Mouse (Mus musculus): Measurements from ENCODE around the gene Peak1. TPM values are rescaled to one million over a fixed set of nuclear protein-coding genes. Genes with fewer than 3 reads are reported as not detected.

Gene Peak1
- polyA plus RNA-seq, 1 experiment from 2014 or later = 14.3 TPM

GRCm38 (mm10) chr9:56158077-56158476, 259.8 kb downstream of the Peak1 start:
- Histone ChIP-seq H3K9ac (no peak overlapping the region), H3K4me1 (replicated peaks) (peaks cover 56% of the 10 kb centered on the region), H3K36me3 (no peaks in the 10 kb centered on the region), H3K4me3 (no peak overlapping the region), H3K27ac (no peak overlapping the region), H3K9me3 (replicated peaks) (no peaks in the 10 kb centered on the region), H3K27me3 (no peaks in the 10 kb centered on the region), H3K4me2 (no peak overlapping the region)
- WGBS = 50% methylated on average over 2 of the region's 2 CpGs
- no peak for ATAC-seq (replicated peaks; ENCODE audit: insufficient number of reproducible peaks, insufficient read depth, low FRiP score, low read depth)

GRCm38 (mm10) chr9:56154572-56154971, 263.3 kb downstream of the Peak1 start:
- H3K9ac ChIP-seq = no peak overlapping the region
- no peak overlapping the region for H3K4me2 ChIP-seq
- no peaks in the 10 kb centered on the region for H3K36me3 ChIP-seq
- no peaks in the 10 kb centered on the region for H3K9me3 ChIP-seq (replicated peaks)
- no peak for ATAC-seq (replicated peaks; ENCODE audit: insufficient number of reproducible peaks, insufficient read depth, low FRiP score, low read depth)
- H3K27me3 ChIP-seq = no peaks in the 10 kb centered on the region
- H3K27ac ChIP-seq = no peak overlapping the region; the same call in 1 of the 2 replicates
- no peak overlapping the region for H3K4me3 ChIP-seq
- WGBS = 80% methylated on average over 5 of the region's 5 CpGs
- peaks cover 57% of the 10 kb centered on the region for H3K4me1 ChIP-seq (replicated peaks)

- H3K4me3 ChIP-seq = no peak overlapping the region
- H3K4me2 ChIP-seq = no peak overlapping the region
- WGBS = 64% methylated on average over 4 of the region's 4 CpGs
- no peaks in the 10 kb centered on the region for H3K9me3 ChIP-seq (replicated peaks)
- peaks cover 53% of the 10 kb centered on the region for H3K4me1 ChIP-seq (replicated peaks)
- peak overlapping the region; percentile 83 for H3K27ac ChIP-seq
- no peak overlapping the region for H3K9ac ChIP-seq
- no peak for ATAC-seq (replicated peaks; ENCODE audit: insufficient number of reproducible peaks, insufficient read depth, low FRiP score, low read depth)
- no peaks in the 10 kb centered on the region for H3K27me3 ChIP-seq
- no peaks in the 10 kb centered on the region for H3K36me3 ChIP-seq
These were observed 265.3 kb downstream of the Peak1 start for GRCm38 (mm10) chr9:56152482-56153007.

GRCm38 (mm10) chr9:56151745-56152481, 266.0 kb downstream of the Peak1 start:
- H3K4me2 ChIP-seq = peak overlapping the region; percentile 28; the same call in 1 of the 2 replicates
- H3K9ac ChIP-seq = no peak overlapping the region
- H3K4me1 ChIP-seq (replicated peaks) = peaks cover 53% of the 10 kb centered on the region
- no peaks in the 10 kb centered on the region for H3K9me3 ChIP-seq (replicated peaks)
- H3K27ac ChIP-seq = peak overlapping the region; percentile 83
- H3K4me3 ChIP-seq = no peak overlapping the region
- 28% methylated on average over 7 of the region's 7 CpGs for WGBS
- peak; percentile 79 for ATAC-seq (replicated peaks; ENCODE audit: insufficient number of reproducible peaks, insufficient read depth, low FRiP score, low read depth)
- H3K27me3 ChIP-seq = no peaks in the 10 kb centered on the region
- 0 out of 2 replicates have a peak, but pooled peaks cover under 1% of the 10 kb centered on the region for H3K36me3 ChIP-seq

Small RNA genes within 50 kb of the gene (microRNA-seq; reads per million reads assigned to microRNA genes)
- gene Gm24270 = not detected

Other genes with a start within 250 kb of the Peak1 start
- gene Hmg20a, start 542 bp upstream of the Peak1 start, polyA plus RNA-seq (2015; fragmentation: Nextera tagmentation; extraction: Ambion mirVana) = 48.9 and 56.4 TPM in 2 replicates

All from heart, embryonic 15.5 days (tissue).